Mouse (Mus musculus): ENCODE measurements around the gene Kif3a. TPM values are rescaled to one million over a fixed set of nuclear protein-coding genes. Genes with fewer than 3 reads are reported as not detected.

The Kif3a gene
- total and polyA plus RNA-seq, 3 experiments: 11.2 to 27.5 (median 20.2) TPM

GRCm38 (mm10) chr11:53521821-53522131 is 45.4 kb upstream of the Kif3a start:
- ATAC-seq (ENCODE audit: extremely low read depth, insufficient number of reproducible peaks, low FRiP score, poor library complexity, severe bottlenecking): no peak
- Histone ChIP-seq H3K9me3 (replicated peaks) (no peaks in the 10 kb centered on the region), H3K36me3 (replicated peaks) (peaks cover 49% of the 10 kb centered on the region), H3K27me3 (ENCODE audit: insufficient read depth, low read length) (no peaks in the 10 kb centered on the region), H3K4me3 (ENCODE audit: low read depth, low read length) (peak overlapping the region; percentile 80), H3K4me1 (ENCODE audit: insufficient read depth, low read depth, low read length) (peaks cover 90% of the 10 kb centered on the region)
- no peak for TF ChIP-seq POLR2AphosphoS5 (IDR thresholded peaks at IDR 0.05; ENCODE audit: insufficient replicate concordance, low read depth, low read length)
- no peak for TF ChIP-seq CTCF (IDR thresholded peaks at IDR 0.05; ENCODE audit: low read depth, low read length)
- no peak for TF ChIP-seq TAL1 (conservative IDR thresholded peaks at IDR 0.05; ENCODE audit: low read depth, low read length)
- no peak for TF ChIP-seq GATA1 (IDR thresholded peaks at IDR 0.05; ENCODE audit: borderline replicate concordance, low read length)
- TF ChIP-seq GATA2 (IDR thresholded peaks at IDR 0.05; ENCODE audit: borderline replicate concordance, low read depth, low read length): no peak
- DNase-seq (ENCODE audit: low spot score): no peak

DNA sequence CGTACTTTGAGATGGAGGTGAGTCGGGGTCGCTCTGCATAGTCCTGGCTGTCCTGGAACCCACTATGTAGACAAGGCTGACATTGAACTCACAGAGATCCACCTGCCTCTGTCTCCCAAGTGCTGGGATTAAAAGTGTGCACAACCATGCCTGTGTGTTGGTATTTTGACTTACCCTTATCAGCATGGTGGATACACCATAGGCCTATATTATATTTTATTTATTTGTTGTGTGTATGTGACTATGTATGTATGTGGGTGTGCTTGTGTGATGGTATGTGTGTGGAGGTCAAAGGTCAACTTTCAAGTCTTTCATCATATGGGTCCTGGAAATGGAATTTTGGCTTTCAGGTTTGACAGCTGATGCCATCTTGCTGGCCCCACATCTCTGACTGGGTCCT is 44.8 kb upstream of the Kif3a start:
- H3K36me3 ChIP-seq (replicated peaks): peaks cover 55% of the 10 kb centered on the region
- H3K9me3 ChIP-seq (replicated peaks): no peaks in the 10 kb centered on the region
- ATAC-seq (ENCODE audit: extremely low read depth, insufficient number of reproducible peaks, low FRiP score, poor library complexity, severe bottlenecking) (no peak), DNase-seq (ENCODE audit: low spot score) (no peak)
- no peak for TF ChIP-seq CTCF (IDR thresholded peaks at IDR 0.05; ENCODE audit: low read depth, low read length)
- TF ChIP-seq GATA1 (IDR thresholded peaks at IDR 0.05; ENCODE audit: borderline replicate concordance, low read length): no peak
- TF ChIP-seq TAL1 (conservative IDR thresholded peaks at IDR 0.05; ENCODE audit: low read depth, low read length): no peak
- no peak for TF ChIP-seq POLR2AphosphoS5 (IDR thresholded peaks at IDR 0.05; ENCODE audit: insufficient replicate concordance, low read depth, low read length)
- TF ChIP-seq GATA2 (IDR thresholded peaks at IDR 0.05; ENCODE audit: borderline replicate concordance, low read depth, low read length): no peak
- no peaks in the 10 kb centered on the region for H3K27me3 ChIP-seq (ENCODE audit: insufficient read depth, low read length)
- peaks cover 88% of the 10 kb centered on the region for H3K4me1 ChIP-seq (ENCODE audit: insufficient read depth, low read depth, low read length)
- peak overlapping the region; percentile 80; the same call in 1 of the 2 replicates for H3K4me3 ChIP-seq (ENCODE audit: low read depth, low read length)

GRCm38 (mm10) chr11:53522930-53523329 is 44.2 kb upstream of the Kif3a start:
- no peaks in the 10 kb centered on the region for H3K9me3 ChIP-seq (replicated peaks)
- peaks cover 88% of the 10 kb centered on the region for H3K4me1 ChIP-seq (ENCODE audit: insufficient read depth, low read depth, low read length)
- ATAC-seq (ENCODE audit: extremely low read depth, insufficient number of reproducible peaks, low FRiP score, poor library complexity, severe bottlenecking) (no peak), DNase-seq (ENCODE audit: low spot score) (peak; percentile 37)
- peaks cover 60% of the 10 kb centered on the region for H3K36me3 ChIP-seq (replicated peaks)
- no peaks in the 10 kb centered on the region for H3K27me3 ChIP-seq (ENCODE audit: insufficient read depth, low read length)
- TF ChIP-seq CTCF (IDR thresholded peaks at IDR 0.05; ENCODE audit: low read depth, low read length) (no peak), TAL1 (conservative IDR thresholded peaks at IDR 0.05; ENCODE audit: low read depth, low read length) (peak; percentile 38)
- peak overlapping the region; percentile 33; the same call in 1 of the 2 replicates for H3K4me3 ChIP-seq (ENCODE audit: low read depth, low read length)

DNA sequence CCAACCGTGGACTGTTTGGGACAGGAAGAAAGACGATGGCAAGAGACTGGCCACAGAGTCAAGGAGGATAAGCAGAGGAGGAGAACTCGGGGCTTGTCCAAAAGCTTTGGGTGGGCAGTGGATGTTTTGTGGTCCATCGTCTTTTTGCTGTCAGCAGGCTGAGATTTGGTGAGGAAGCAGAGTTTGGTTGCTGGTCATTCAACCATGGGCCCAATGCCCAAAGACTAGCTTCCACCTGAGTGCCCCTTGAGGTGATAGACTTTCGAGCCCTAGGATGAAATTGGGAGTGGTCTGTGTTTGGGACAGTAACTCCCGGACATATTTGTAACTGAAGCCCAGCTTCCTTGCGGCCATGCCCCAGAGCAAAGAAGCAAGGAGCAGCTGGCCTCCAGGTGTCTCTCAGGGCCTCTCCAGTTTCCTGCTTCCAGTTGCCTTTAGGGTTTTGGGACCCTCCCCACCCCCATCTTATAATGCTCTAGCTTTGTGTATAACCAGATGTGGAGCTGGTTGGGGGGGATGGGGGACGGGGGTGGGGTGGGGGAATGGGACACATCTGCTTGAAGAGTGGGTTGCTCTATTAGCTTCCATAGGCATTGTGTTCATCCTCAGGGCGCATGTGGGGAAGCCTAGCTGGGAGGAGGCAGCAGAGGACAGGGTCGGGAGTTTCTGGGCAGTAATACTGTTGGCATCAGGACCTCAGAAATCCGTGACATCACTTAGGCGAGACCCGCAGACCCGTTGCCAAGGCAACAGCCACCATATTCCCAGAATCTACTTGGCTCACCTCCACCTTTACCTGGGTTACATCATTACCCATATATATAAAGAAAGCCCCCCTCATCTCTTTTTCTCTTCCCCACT is 43.4 kb upstream of the Kif3a start:
- no peak for DNase-seq (ENCODE audit: low spot score)
- ATAC-seq (ENCODE audit: extremely low read depth, insufficient number of reproducible peaks, low FRiP score, poor library complexity, severe bottlenecking): no peak
- peaks cover 88% of the 10 kb centered on the region for H3K4me1 ChIP-seq (ENCODE audit: insufficient read depth, low read depth, low read length)
- no peak for TF ChIP-seq GATA1 (IDR thresholded peaks at IDR 0.05; ENCODE audit: borderline replicate concordance, low read length)
- peaks cover 69% of the 10 kb centered on the region for H3K36me3 ChIP-seq (replicated peaks)
- no peaks in the 10 kb centered on the region for H3K9me3 ChIP-seq (replicated peaks)
- H3K4me3 ChIP-seq (ENCODE audit: low read depth, low read length): no peak overlapping the region; the same call in 1 of the 2 replicates
- H3K27me3 ChIP-seq (ENCODE audit: insufficient read depth, low read length): no peaks in the 10 kb centered on the region

DNA sequence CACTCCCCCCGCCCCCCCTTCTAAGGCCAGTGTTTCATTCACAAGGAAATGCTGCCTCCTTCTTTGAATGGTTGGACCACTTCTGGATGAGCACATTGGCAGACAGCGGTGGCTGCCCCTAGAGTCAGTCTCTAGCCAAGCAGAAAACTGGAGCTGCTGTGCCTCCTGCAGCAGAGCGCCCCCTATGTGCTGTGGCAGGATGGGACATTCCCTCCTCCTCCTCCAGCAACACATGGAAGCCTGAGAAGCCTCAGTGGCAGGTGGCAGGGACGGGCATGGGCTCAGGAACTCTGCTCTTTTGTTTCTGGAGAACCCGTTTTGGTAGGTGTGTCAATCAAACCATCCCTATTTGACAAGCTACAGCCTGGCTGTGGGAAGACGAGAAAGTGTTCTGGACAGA is 42.3 kb upstream of the Kif3a start:
- Histone ChIP-seq H3K4me1 (ENCODE audit: insufficient read depth, low read depth, low read length) (peaks cover 89% of the 10 kb centered on the region), H3K9me3 (replicated peaks) (no peaks in the 10 kb centered on the region), H3K27me3 (ENCODE audit: insufficient read depth, low read length) (no peaks in the 10 kb centered on the region), H3K36me3 (replicated peaks) (peaks cover 80% of the 10 kb centered on the region), H3K4me3 (ENCODE audit: low read depth, low read length) (no peak overlapping the region)
- DNase-seq (ENCODE audit: low spot score): no peak
- TF ChIP-seq TAL1 (conservative IDR thresholded peaks at IDR 0.05; ENCODE audit: low read depth, low read length): no peak
- peak; percentile 72 for TF ChIP-seq CTCF (IDR thresholded peaks at IDR 0.05; ENCODE audit: low read depth, low read length)
- ATAC-seq (ENCODE audit: extremely low read depth, insufficient number of reproducible peaks, low FRiP score, poor library complexity, severe bottlenecking): no peak

GRCm38 (mm10) chr11:53525461-53525860 is 41.7 kb upstream of the Kif3a start:
- Histone ChIP-seq H3K4me3 (ENCODE audit: low read depth, low read length) (no peak overlapping the region), H3K9me3 (replicated peaks) (no peaks in the 10 kb centered on the region), H3K36me3 (replicated peaks) (peaks cover 86% of the 10 kb centered on the region), H3K27me3 (ENCODE audit: insufficient read depth, low read length) (no peaks in the 10 kb centered on the region), H3K4me1 (ENCODE audit: insufficient read depth, low read depth, low read length) (peaks cover 86% of the 10 kb centered on the region)
- TF ChIP-seq GATA1 (IDR thresholded peaks at IDR 0.05; ENCODE audit: borderline replicate concordance, low read length) (no peak), TAL1 (conservative IDR thresholded peaks at IDR 0.05; ENCODE audit: low read depth, low read length) (no peak), CTCF (IDR thresholded peaks at IDR 0.05; ENCODE audit: low read depth, low read length) (no peak), GATA2 (IDR thresholded peaks at IDR 0.05; ENCODE audit: borderline replicate concordance, low read depth, low read length) (no peak), POLR2AphosphoS5 (IDR thresholded peaks at IDR 0.05; ENCODE audit: insufficient replicate concordance, low read depth, low read length) (no peak)
- ATAC-seq (ENCODE audit: extremely low read depth, insufficient number of reproducible peaks, low FRiP score, poor library complexity, severe bottlenecking) (no peak), DNase-seq (ENCODE audit: low spot score) (no peak)
